Mouse (Mus musculus): ENCODE measurements around the gene Mpdu1.

Gene Mpdu1

GRCm38 (mm10) chr11:69682840-69683533 is 20.5 kb upstream of the Mpdu1 start:
- peaks cover 2% of the 10 kb centered on the region; the same call in 1 of the 2 replicates for H3K36me3 ChIP-seq (ENCODE audit: control insufficient read depth, insufficient read depth, low read length, poor library complexity, severe bottlenecking)
- peak; percentile 92 for DNase-seq (ENCODE audit: low read depth, low spot score)
- no peaks in the 10 kb centered on the region for H3K27me3 ChIP-seq (ENCODE audit: control insufficient read depth, insufficient read depth, low read length, poor library complexity, severe bottlenecking)

GRCm38 (mm10) chr11:69682209-69682839 is 19.9 kb upstream of the Mpdu1 start:
- H3K27me3 ChIP-seq (ENCODE audit: control insufficient read depth, insufficient read depth, low read length, poor library complexity, severe bottlenecking), result no peaks in the 10 kb centered on the region
- peaks cover 2% of the 10 kb centered on the region; the same call in 1 of the 2 replicates for H3K36me3 ChIP-seq (ENCODE audit: control insufficient read depth, insufficient read depth, low read length, poor library complexity, severe bottlenecking)
- DNase-seq (ENCODE audit: low read depth, low spot score), result no peak

GRCm38 (mm10) chr11:69681314-69682208 is 19.1 kb upstream of the Mpdu1 start, which contains the start of gene Senp3:
Gene Senp3, minus strand, starts transcription at chr11:69682084.
- peak; percentile 97 for DNase-seq (ENCODE audit: low read depth, low spot score)
- no peaks in the 10 kb centered on the region for H3K27me3 ChIP-seq (ENCODE audit: control insufficient read depth, insufficient read depth, low read length, poor library complexity, severe bottlenecking)
- peaks cover 4% of the 10 kb centered on the region; the same call in 1 of the 2 replicates for H3K36me3 ChIP-seq (ENCODE audit: control insufficient read depth, insufficient read depth, low read length, poor library complexity, severe bottlenecking)

- DNase-seq (ENCODE audit: low read depth, low spot score), result no peak
- Histone ChIP-seq H3K36me3 (ENCODE audit: control insufficient read depth, insufficient read depth, low read length, poor library complexity, severe bottlenecking) (peaks cover 10% of the 10 kb centered on the region), H3K27me3 (ENCODE audit: control insufficient read depth, insufficient read depth, low read length, poor library complexity, severe bottlenecking) (no peaks in the 10 kb centered on the region)
Measured at GRCm38 (mm10) chr11:69680136-69680855, 17.9 kb upstream of the Mpdu1 start.

DNA sequence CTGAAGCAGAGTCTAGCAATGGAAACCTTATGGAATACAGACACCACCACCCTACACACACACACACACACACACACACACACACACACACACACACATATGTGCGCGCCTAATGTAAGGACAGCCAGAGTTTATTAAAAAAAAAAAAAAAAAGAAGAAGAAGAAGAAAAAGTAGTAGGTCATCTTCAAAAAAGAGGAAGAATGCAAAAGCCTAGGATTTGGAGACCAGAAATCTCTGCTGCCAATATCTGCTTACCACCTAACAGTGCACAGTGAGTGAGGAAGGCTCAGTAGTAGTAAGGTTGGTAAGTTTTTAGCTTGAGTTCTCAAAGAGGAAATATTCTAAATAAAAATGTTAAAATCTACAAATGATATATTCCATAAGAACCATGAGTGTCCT is 16.7 kb upstream of the Mpdu1 start:
- H3K36me3 ChIP-seq (ENCODE audit: control insufficient read depth, insufficient read depth, low read length, poor library complexity, severe bottlenecking), result peaks cover 10% of the 10 kb centered on the region
- no peak for DNase-seq (ENCODE audit: low read depth, low spot score)
- H3K27me3 ChIP-seq (ENCODE audit: control insufficient read depth, insufficient read depth, low read length, poor library complexity, severe bottlenecking), result no peaks in the 10 kb centered on the region

GRCm38 (mm10) chr11:69672211-69672706 is 9.8 kb upstream of the Mpdu1 start, which contains the start of gene Eif4a1:
Gene Eif4a1, minus strand, starts transcription at chr11:69672423.
- DNase-seq (ENCODE audit: low read depth, low spot score), result peak; percentile 100
- Histone ChIP-seq H3K36me3 (ENCODE audit: control insufficient read depth, insufficient read depth, low read length, poor library complexity, severe bottlenecking) (peaks cover 20% of the 10 kb centered on the region), H3K27me3 (ENCODE audit: control insufficient read depth, insufficient read depth, low read length, poor library complexity, severe bottlenecking) (no peaks in the 10 kb centered on the region)

GRCm38 (mm10) chr11:69671726-69672124 is 9.3 kb upstream of the Mpdu1 start:
- H3K27me3 ChIP-seq (ENCODE audit: control insufficient read depth, insufficient read depth, low read length, poor library complexity, severe bottlenecking), result no peaks in the 10 kb centered on the region
- DNase-seq (ENCODE audit: low read depth, low spot score), result no peak
- H3K36me3 ChIP-seq (ENCODE audit: control insufficient read depth, insufficient read depth, low read length, poor library complexity, severe bottlenecking), result peaks cover 20% of the 10 kb centered on the region

DNA sequence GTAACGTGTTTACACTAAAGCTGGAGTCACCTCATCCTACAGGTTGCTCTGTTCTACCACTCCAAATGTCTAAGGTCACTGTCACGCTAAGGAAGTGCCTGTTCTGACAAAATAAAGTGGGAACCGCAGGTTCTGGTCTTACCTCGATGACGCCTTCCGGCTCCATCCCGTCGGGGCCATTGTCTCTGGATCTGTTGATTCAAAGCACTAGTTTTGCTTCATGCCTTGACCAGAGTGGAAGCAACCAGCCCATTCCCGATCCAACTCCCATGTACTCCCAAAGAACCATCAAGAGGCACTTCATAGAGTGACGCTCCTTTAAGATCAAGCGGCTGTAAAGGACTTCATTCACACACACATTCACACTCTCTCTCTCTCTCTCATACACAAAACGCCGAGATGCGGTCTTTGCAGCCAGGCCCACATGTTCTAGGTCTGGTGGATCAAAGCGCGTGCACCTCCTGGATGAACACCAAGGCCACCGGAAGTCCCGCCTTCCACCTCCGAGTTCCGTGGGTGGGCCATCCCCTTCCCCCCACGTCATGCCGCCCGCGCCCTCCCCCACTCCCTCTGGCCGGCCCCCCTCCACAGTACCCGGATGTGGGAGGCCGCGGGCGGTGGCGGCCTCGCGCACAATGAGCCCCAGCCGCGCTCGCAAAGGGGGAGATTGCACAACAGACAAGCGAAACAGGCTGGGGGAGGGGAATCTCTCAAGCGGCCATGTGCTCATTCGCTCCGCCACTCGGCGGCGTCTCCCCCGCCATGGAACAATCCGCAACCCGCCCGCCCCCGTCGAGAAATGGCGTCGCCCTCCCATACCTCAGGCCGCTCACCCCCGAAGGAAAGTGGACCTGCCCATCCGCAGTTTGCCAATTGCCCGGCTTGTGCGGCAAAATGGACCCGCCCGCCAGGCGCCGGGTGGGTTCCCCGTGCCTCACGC is 8.6 kb upstream of the Mpdu1 start:
- Histone ChIP-seq H3K27me3 (ENCODE audit: control insufficient read depth, insufficient read depth, low read length, poor library complexity, severe bottlenecking) (no peaks in the 10 kb centered on the region), H3K36me3 (ENCODE audit: control insufficient read depth, insufficient read depth, low read length, poor library complexity, severe bottlenecking) (peaks cover 15% of the 10 kb centered on the region)

GRCm38 (mm10) chr11:69666665-69667005 is 4.2 kb upstream of the Mpdu1 start:
- H3K36me3 ChIP-seq (ENCODE audit: control insufficient read depth, insufficient read depth, low read length, poor library complexity, severe bottlenecking), result peaks cover 15% of the 10 kb centered on the region
- H3K27me3 ChIP-seq (ENCODE audit: control insufficient read depth, insufficient read depth, low read length, poor library complexity, severe bottlenecking), result no peaks in the 10 kb centered on the region
- DNase-seq (ENCODE audit: low read depth, low spot score), result no peak

More for the DNA sequence above, 8.6 kb upstream of the Mpdu1 start:
- peak; percentile 97 for DNase-seq (ENCODE audit: low read depth, low spot score)

DNA sequence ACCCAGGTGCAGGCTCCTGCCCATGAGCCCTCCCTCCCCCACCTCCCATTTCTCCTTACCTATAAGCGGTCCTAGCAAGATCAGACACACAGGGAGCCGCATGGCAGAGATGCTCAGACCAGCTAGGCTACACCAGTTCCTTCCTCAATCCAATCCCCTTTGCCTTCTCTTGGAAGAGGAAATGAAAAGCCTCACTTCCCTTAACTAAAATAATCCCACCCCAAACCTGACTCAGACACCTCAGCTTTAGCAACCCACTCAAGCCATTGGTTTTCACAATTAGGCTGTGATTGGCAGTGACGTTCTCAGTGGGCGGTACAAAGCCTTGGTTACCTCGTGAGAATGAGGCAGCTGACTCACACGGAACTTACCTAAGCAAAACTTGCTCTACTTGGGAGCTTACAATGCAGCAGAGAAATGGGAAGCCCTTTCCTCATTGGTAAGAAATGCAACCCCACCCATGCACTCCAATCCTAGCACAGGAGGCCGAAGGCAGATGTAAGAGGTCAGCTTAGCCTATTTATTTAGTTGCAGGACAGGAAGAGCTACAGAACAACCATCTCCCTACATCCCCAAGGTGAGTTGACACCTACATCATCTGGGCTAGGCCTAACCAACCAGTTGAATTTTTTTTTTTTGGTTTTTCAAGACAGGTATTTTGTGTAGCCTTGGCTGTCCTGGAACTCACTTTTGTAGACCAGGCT is 3.7 kb upstream of the Mpdu1 start, which contains the start of gene Cd68:
Cd68 (minus strand) TSS at position 193 of the 704 bp plus-strand sequence.
- DNase-seq (ENCODE audit: low read depth, low spot score), result peak; percentile 91
- H3K27me3 ChIP-seq (ENCODE audit: control insufficient read depth, insufficient read depth, low read length, poor library complexity, severe bottlenecking), result no peaks in the 10 kb centered on the region
- peaks cover 15% of the 10 kb centered on the region for H3K36me3 ChIP-seq (ENCODE audit: control insufficient read depth, insufficient read depth, low read length, poor library complexity, severe bottlenecking)

DNA sequence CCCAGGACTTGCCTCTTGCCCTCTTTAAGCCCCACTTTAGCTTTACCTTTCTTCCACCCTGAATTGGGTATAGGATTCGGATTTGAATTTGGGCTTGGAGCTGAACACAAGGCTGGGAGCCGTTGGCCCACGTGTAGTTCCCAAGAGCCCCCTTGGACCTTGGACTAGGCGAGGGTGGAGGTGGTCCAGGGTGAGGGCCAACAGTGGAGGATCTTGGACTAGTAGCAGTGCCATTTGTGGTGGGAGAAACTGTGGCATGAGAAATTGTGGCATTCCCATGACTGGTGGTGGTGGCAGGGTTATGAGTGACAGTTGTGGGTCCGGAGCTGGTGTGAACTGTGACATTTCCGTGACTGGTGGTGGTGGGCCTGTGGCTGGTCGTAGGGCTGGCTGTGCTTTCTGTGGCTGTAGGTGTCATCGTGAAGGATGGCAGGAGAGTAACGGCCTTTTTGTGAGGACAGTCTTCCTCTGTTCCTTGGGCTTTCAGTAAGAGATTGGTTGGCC is 3.1 kb upstream of the Mpdu1 start:
- no peak for DNase-seq (ENCODE audit: low read depth, low spot score)
- Histone ChIP-seq H3K27me3 (ENCODE audit: control insufficient read depth, insufficient read depth, low read length, poor library complexity, severe bottlenecking) (no peaks in the 10 kb centered on the region), H3K36me3 (ENCODE audit: control insufficient read depth, insufficient read depth, low read length, poor library complexity, severe bottlenecking) (peaks cover 15% of the 10 kb centered on the region)

GRCm38 (mm10) chr11:69664841-69665240 is 2.4 kb upstream of the Mpdu1 start:
- DNase-seq (ENCODE audit: low read depth, low spot score), result no peak
- no peaks in the 10 kb centered on the region for H3K27me3 ChIP-seq (ENCODE audit: control insufficient read depth, insufficient read depth, low read length, poor library complexity, severe bottlenecking)
- H3K36me3 ChIP-seq (ENCODE audit: control insufficient read depth, insufficient read depth, low read length, poor library complexity, severe bottlenecking), result peaks cover 15% of the 10 kb centered on the region

GRCm38 (mm10) chr11:69663795-69664194 is 1.4 kb upstream of the Mpdu1 start:
- no peak for DNase-seq (ENCODE audit: low read depth, low spot score)
- no peaks in the 10 kb centered on the region for H3K27me3 ChIP-seq (ENCODE audit: control insufficient read depth, insufficient read depth, low read length, poor library complexity, severe bottlenecking)
- peaks cover 10% of the 10 kb centered on the region; the same call in 1 of the 2 replicates for H3K36me3 ChIP-seq (ENCODE audit: control insufficient read depth, insufficient read depth, low read length, poor library complexity, severe bottlenecking)
